Mouse (Mus musculus): Measurements from ENCODE around the gene E130114P18Rik.

- TF ChIP-seq POLR2A (IDR thresholded peaks at IDR 0.05; ENCODE audit: control insufficient read depth, low read depth, low read length) = no peak
- no peak for TF ChIP-seq CTCF (IDR thresholded peaks at IDR 0.05; ENCODE audit: control insufficient read depth, insufficient read depth, insufficient replicate concordance, low read depth, low read length)
Observed at GRCm38 (mm10) chr4:97782069-97782468, 4.2 kb upstream of the E130114P18Rik start.
